Mouse (Mus musculus) kidney, embryonic 16.5 days (tissue): ENCODE results near the gene Hepacam2. TPM values are rescaled to one million over a fixed set of nuclear protein-coding genes. Genes with fewer than 3 reads are reported as not detected.

Experiments used
- ATAC-seq: fragments of 200-750 bp; cut with Nextera tagmentation; 2 replicates; pipeline ENCODE4 v1.8.0; 2017; ENCODE audit warnings: moderate TSS enrichment; ENCODE audit not compliant: low FRiP score, low TSS enrichment
- H3K27ac ChIP-seq: fragments of 300-500 bp; sonication (generic); 2 replicates; pipeline ENCODE4 v1.5.1; 2014; ENCODE audit warnings: low read length
- H3K27me3 ChIP-seq: fragments of 300-500 bp; sonication (generic); 2 replicates; pipeline ENCODE4 v1.6.1; 2014; ENCODE audit warnings: low read length, control low read depth, mixed read lengths; ENCODE audit not compliant: insufficient read depth
- H3K36me3 ChIP-seq: fragments of 300-500 bp; sonication (generic); 2 replicates; pipeline ENCODE4 v1.6.1; 2014; ENCODE audit warnings: low read length, control low read depth, mixed read lengths; ENCODE audit not compliant: insufficient read depth
- H3K4me1 ChIP-seq: fragments of 300-500 bp; sonication (generic); 2 replicates; pipeline ENCODE4 v1.6.1; 2014; ENCODE audit warnings: low read length, control low read depth, mixed read lengths; ENCODE audit not compliant: insufficient read depth
- H3K4me2 ChIP-seq: fragments of 300-500 bp; sonication (generic); replicated peaks from 2 replicates; pipeline ENCODE4 v1.6.1; 2014; ENCODE audit warnings: low read depth, low read length
- H3K4me3 ChIP-seq: fragments of 300-500 bp; sonication (generic); 2 replicates; pipeline ENCODE4 v1.5.1; 2014; ENCODE audit warnings: mild to moderate bottlenecking, low read length
- H3K9ac ChIP-seq: fragments of 300-500 bp; sonication (generic); replicated peaks from 2 replicates; pipeline ENCODE4 v1.6.1; 2014; ENCODE audit warnings: low read length
- H3K9me3 ChIP-seq: fragments of 300-500 bp; sonication (generic); 2 replicates; pipeline ENCODE4 v1.6.1; 2016; ENCODE audit warnings: low read length, control low read depth
- WGBS: fragments of 180-500 bp; shearing (Covaris S2); extraction: QIAGEN DNeasy Blood & Tissue Kit; methylation state at CpG from one replicate; pipeline ENCODE4 v1.1.7; 2014; 5-methylcytosine and 5-hydroxymethylcytosine counted together
- polyA plus RNA-seq: library from polyadenylated mRNA; unstranded; fragments of >200 nt; fragmentation: Nextera tagmentation; extraction: Ambion mirVana; gene quantifications from 2 replicates; pipeline ENCODE4 v1.2.1, GENCODE M21; 2015

Gene Hepacam2
- polyA plus RNA-seq, 1 experiment from 2014 or later = 3.0 TPM

DNA sequence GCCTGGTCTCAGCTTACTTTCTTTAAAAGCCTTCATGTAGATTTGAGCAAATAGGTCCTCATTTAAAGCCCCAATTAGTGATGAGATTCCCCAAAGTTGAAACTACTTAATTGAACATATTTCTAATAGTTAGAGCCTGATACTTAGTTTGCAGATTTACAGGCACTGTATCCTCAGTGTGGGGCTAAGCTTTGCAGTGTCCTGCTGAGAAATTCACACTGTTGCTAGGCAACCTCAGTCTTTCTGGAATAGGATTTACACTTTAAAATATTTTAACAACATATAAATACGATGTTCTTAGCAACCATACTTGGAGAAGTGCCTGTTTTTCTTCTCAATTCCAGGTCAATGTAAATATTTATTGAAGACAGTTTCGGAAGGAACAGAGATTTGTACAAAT is 21.8 kb downstream of the Hepacam2 start:
- no peaks in the 10 kb centered on the region for H3K27me3 ChIP-seq
- no peak overlapping the region for H3K9ac ChIP-seq
- H3K4me3 ChIP-seq = no peak overlapping the region
- no peak overlapping the region for H3K4me2 ChIP-seq
- 56% methylated on average over 2 of the region's 2 CpGs for WGBS
- H3K27ac ChIP-seq = no peak overlapping the region
- no peaks in the 10 kb centered on the region for H3K9me3 ChIP-seq
- H3K36me3 ChIP-seq = no peaks in the 10 kb centered on the region
- no peak for ATAC-seq
- H3K4me1 ChIP-seq = no peaks in the 10 kb centered on the region

DNA sequence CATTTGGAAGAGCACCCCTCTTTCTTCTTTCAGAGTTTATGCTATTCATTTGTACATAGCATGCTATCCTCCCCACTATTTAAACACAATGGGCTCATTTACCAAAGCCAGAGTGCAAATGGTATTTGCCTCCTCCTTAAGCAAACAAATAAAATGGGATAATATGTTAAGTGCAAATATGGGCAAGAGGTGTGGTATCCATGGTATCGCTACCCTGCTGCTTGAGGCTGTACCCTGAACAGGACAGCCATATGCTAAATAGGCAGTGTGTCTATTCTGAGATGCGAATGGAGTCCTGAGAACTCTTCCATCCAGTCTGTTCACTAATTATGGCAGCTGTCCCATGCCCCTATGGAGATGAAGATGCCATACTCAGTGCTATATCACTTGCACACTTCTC is 27.4 kb downstream of the Hepacam2 start:
- 84% methylated on average over 2 of the region's 2 CpGs for WGBS
- H3K4me1 ChIP-seq = no peaks in the 10 kb centered on the region
- no peak overlapping the region for H3K4me2 ChIP-seq
- H3K4me3 ChIP-seq = no peak overlapping the region
- no peaks in the 10 kb centered on the region for H3K36me3 ChIP-seq
- H3K27ac ChIP-seq = no peak overlapping the region
- H3K9ac ChIP-seq = no peak overlapping the region
- no peaks in the 10 kb centered on the region for H3K27me3 ChIP-seq
- no peaks in the 10 kb centered on the region for H3K9me3 ChIP-seq
- ATAC-seq = no peak

GRCm38 (mm10) chr6:3468627-3469026 is 29.5 kb downstream of the Hepacam2 start:
- Histone ChIP-seq H3K4me2 (no peak overlapping the region), H3K27me3 (no peaks in the 10 kb centered on the region), H3K4me3 (no peak overlapping the region), H3K4me1 (no peaks in the 10 kb centered on the region), H3K9ac (no peak overlapping the region), H3K9me3 (no peaks in the 10 kb centered on the region), H3K27ac (no peak overlapping the region), H3K36me3 (no peaks in the 10 kb centered on the region)
- 58% methylated on average over 1 of the region's 1 CpGs for WGBS
- no peak for ATAC-seq

- no peak overlapping the region for H3K4me3 ChIP-seq
- no peak overlapping the region for H3K27ac ChIP-seq
- no peaks in the 10 kb centered on the region for H3K4me1 ChIP-seq
- no peak overlapping the region for H3K9ac ChIP-seq
- H3K4me2 ChIP-seq = no peak overlapping the region
- no peaks in the 10 kb centered on the region for H3K27me3 ChIP-seq
- WGBS = 65% methylated on average over 2 of the region's 2 CpGs
- ATAC-seq = no peak
- H3K9me3 ChIP-seq = no peaks in the 10 kb centered on the region
- H3K36me3 ChIP-seq = no peaks in the 10 kb centered on the region
Observed at GRCm38 (mm10) chr6:3463594-3463993, 34.5 kb downstream of the Hepacam2 start.

- Histone ChIP-seq H3K36me3 (no peaks in the 10 kb centered on the region), H3K4me3 (no peak overlapping the region), H3K27ac (no peak overlapping the region), H3K4me1 (no peaks in the 10 kb centered on the region), H3K27me3 (no peaks in the 10 kb centered on the region), H3K9ac (no peak overlapping the region), H3K4me2 (no peak overlapping the region), H3K9me3 (no peaks in the 10 kb centered on the region)
- 67% methylated on average over 6 of the region's 6 CpGs for WGBS
- no peak for ATAC-seq
Observed at GRCm38 (mm10) chr6:3463026-3463425, 35.1 kb downstream of the Hepacam2 start.

GRCm38 (mm10) chr6:3455944-3456536 is 42.1 kb downstream of the Hepacam2 start:
- Histone ChIP-seq H3K9ac (no peak overlapping the region), H3K4me1 (no peaks in the 10 kb centered on the region), H3K4me2 (no peak overlapping the region), H3K27ac (no peak overlapping the region), H3K27me3 (no peaks in the 10 kb centered on the region), H3K36me3 (no peaks in the 10 kb centered on the region), H3K9me3 (no peaks in the 10 kb centered on the region), H3K4me3 (no peak overlapping the region)
- WGBS = 54% methylated on average over 11 of the region's 11 CpGs
- peak; percentile 94 for ATAC-seq

DNA sequence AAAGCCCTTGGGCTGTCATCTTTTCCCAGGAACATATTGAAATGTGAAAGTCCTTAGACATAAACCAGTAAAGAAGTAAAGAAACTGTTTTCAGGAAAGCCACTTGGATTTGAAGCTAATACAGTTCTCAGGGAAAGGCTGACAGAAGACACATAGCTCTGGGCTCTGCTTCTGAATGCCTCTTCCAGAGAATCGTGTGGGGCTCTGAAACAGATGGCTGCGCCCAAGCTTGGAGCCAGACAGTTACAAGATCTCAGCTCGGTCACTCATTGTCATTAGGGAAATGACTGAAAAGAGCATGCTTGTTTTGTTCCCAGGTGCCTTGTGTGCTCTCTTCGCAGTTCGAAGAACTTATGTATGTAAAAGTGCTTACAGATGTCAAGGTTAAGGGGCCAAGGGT is 43.7 kb downstream of the Hepacam2 start:
- H3K27me3 ChIP-seq = no peaks in the 10 kb centered on the region
- H3K4me2 ChIP-seq = no peak overlapping the region
- no peak overlapping the region for H3K4me3 ChIP-seq
- WGBS = 39% methylated on average over 5 of the region's 5 CpGs
- ATAC-seq = no peak
- H3K9me3 ChIP-seq = no peaks in the 10 kb centered on the region
- H3K9ac ChIP-seq = no peak overlapping the region
- no peaks in the 10 kb centered on the region for H3K36me3 ChIP-seq
- H3K27ac ChIP-seq = no peak overlapping the region
- H3K4me1 ChIP-seq = no peaks in the 10 kb centered on the region

GRCm38 (mm10) chr6:3447404-3447803 is 50.7 kb downstream of the Hepacam2 start:
- Histone ChIP-seq H3K27me3 (no peaks in the 10 kb centered on the region), H3K36me3 (no peaks in the 10 kb centered on the region), H3K4me3 (no peak overlapping the region), H3K4me2 (no peak overlapping the region), H3K27ac (no peak overlapping the region), H3K9ac (no peak overlapping the region), H3K9me3 (no peaks in the 10 kb centered on the region), H3K4me1 (no peaks in the 10 kb centered on the region)
- WGBS = 5% methylated on average over 5 of the region's 5 CpGs
- ATAC-seq = peak; percentile 84; the same call in 1 of the 2 replicates

- Histone ChIP-seq H3K4me3 (no peak overlapping the region), H3K4me2 (no peak overlapping the region), H3K9ac (no peak overlapping the region), H3K9me3 (no peaks in the 10 kb centered on the region), H3K4me1 (no peaks in the 10 kb centered on the region), H3K27ac (no peak overlapping the region), H3K36me3 (no peaks in the 10 kb centered on the region), H3K27me3 (no peaks in the 10 kb centered on the region)
- WGBS = 24% methylated on average over 1 of the region's 1 CpGs
- ATAC-seq = no peak
Observed at GRCm38 (mm10) chr6:3443905-3444304, 54.2 kb downstream of the Hepacam2 start.

- Histone ChIP-seq H3K9ac (no peak overlapping the region), H3K4me3 (no peak overlapping the region), H3K4me1 (no peaks in the 10 kb centered on the region), H3K4me2 (no peak overlapping the region), H3K27ac (no peak overlapping the region), H3K36me3 (no peaks in the 10 kb centered on the region), H3K27me3 (no peaks in the 10 kb centered on the region), H3K9me3 (no peaks in the 10 kb centered on the region)
- ATAC-seq = no peak
Observed at GRCm38 (mm10) chr6:3436087-3436486, 62.0 kb downstream of the Hepacam2 start.
